Comparison of ENCODE assay signal across 20 mouse cellular contexts in genomic region chr16:33935407-33935785, GRCm38 (mm10). TPM values are rescaled to one million over a fixed set of nuclear protein-coding genes. Genes with fewer than 3 reads are reported as not detected.
DNase-seq lines count a peak whose midpoint lies in the region; ATAC-seq and TF ChIP-seq lines count a peak whose summit lies in the region.
"Had no signal": no experiment of that assay in that cellular context is flagged by ENCODE, and none has a peak within 500 bp of the region (broad histone marks: within the 10 kb centered on the region; RNA-seq: fewer than 3 reads in every experiment).

No protein-coding gene starts in this region.

- H3K27me3 ChIP-seq in heart, embryonic 13.5 days (replicated peaks), result no peaks in the 10 kb centered on the region
- H3K27me3 ChIP-seq in liver, adult 2 months (ENCODE audit: control insufficient read depth, insufficient read depth, low read length), result no peaks in the 10 kb centered on the region
- peaks cover 2% of the 10 kb centered on the region; the same call in 1 of the 2 replicates for H3K27me3 ChIP-seq in liver, embryonic 12.5 days (replicated peaks)
- H3K27me3 ChIP-seq: embryonic facial prominence, embryonic 12.5 days; hindbrain, embryonic 12.5 days had no signal

- DNase-seq in cerebellum, adult 9-10 months, result peak; percentile 26
- DNase-seq in cerebellum, adult 11-12 months, result no peak
- no peak for DNase-seq in heart, postnatal 10 days
- DNase-seq in liver, adult 2 months (ENCODE audit: extremely low read depth, low read depth, low spot score), result peak; percentile 92
- no peak for DNase-seq in gastrocnemius, postnatal 10 days
- DNase-seq: adrenal gland, adult 8-10 months; adrenal gland, postnatal 36 days; B cell, adult 2 months; embryo, embryonic 11 days had no signal

- WGBS in heart, embryonic 13.5 days, result 92% methylated on average over 6 of the region's 6 CpGs
- 31% methylated on average over 6 of the region's 6 CpGs for WGBS in liver, adult 2 months
- WGBS in liver, embryonic 12.5 days (ENCODE audit: insufficient replicate concordance), result 85% methylated on average over 6 of the region's 6 CpGs

- H3K9me3 ChIP-seq in heart, embryonic 13.5 days, result no peaks in the 10 kb centered on the region
- H3K9me3 ChIP-seq in liver, embryonic 12.5 days (replicated peaks), result no peaks in the 10 kb centered on the region
- H3K9me3 ChIP-seq: embryonic facial prominence, embryonic 12.5 days; forebrain, embryonic 13.5 days; G1E; hindbrain, embryonic 12.5 days had no signal

- no peak for TF ChIP-seq CTCF in liver, adult 2 months (IDR thresholded peaks at IDR 0.05; ENCODE audit: low read depth, low read length)

- H3K27ac ChIP-seq in heart, embryonic 13.5 days (replicated peaks), result peak overlapping the region; percentile 78
- no peak overlapping the region for H3K27ac ChIP-seq in liver, adult 2 months (replicated peaks; ENCODE audit: insufficient read depth, low read depth, low read length)
- H3K27ac ChIP-seq in liver, embryonic 12.5 days, result no peak overlapping the region
- H3K27ac ChIP-seq: forebrain, embryonic 13.5 days; hindbrain, embryonic 12.5 days had no signal

- no peak overlapping the region for H3K4me2 ChIP-seq in heart, embryonic 13.5 days
- H3K4me2 ChIP-seq in liver, embryonic 12.5 days, result no peak overlapping the region
- H3K4me2 ChIP-seq: embryonic facial prominence, embryonic 12.5 days; forebrain, embryonic 13.5 days; heart, embryonic 11.5 days; hindbrain, embryonic 12.5 days had no signal

- ATAC-seq in heart, embryonic 13.5 days (ENCODE audit: extremely low read depth, insufficient number of reproducible peaks, low FRiP score, low TSS enrichment), result no peak
- no peak for ATAC-seq in liver, embryonic 12.5 days
- ATAC-seq: CD4-positive, CD25-positive, alpha-beta regulatory T cell, adult 4 months; inflammation-experienced regulatory T-cells, adult 6 months; intestine, postnatal 0 days had no signal

- intact Hi-C loops in heart, postnatal 10 days (cut with DNase I), result no loop called here

- no peak for TF ChIP-seq POLR2A in liver, adult 2 months (IDR thresholded peaks at IDR 0.05; ENCODE audit: extremely low read depth, insufficient read depth, low read length)

- H3K4me3 ChIP-seq in heart, embryonic 13.5 days, result no peak overlapping the region
- no peak overlapping the region for H3K4me3 ChIP-seq in liver, adult 2 months (ENCODE audit: insufficient read depth, low read depth, low read length)
- H3K4me3 ChIP-seq in liver, embryonic 12.5 days, result no peak overlapping the region
- H3K4me3 ChIP-seq: embryonic facial prominence, embryonic 12.5 days; forebrain, embryonic 13.5 days; gastrocnemius, adult 2 months; hindbrain, embryonic 12.5 days had no signal

- H3K9ac ChIP-seq in heart, embryonic 13.5 days, result no peak overlapping the region
- H3K9ac ChIP-seq in liver, adult 2 months (ENCODE audit: low read depth, low read length), result no peak overlapping the region
- H3K9ac ChIP-seq in liver, embryonic 12.5 days, result no peak overlapping the region
- H3K9ac ChIP-seq: embryonic facial prominence, embryonic 12.5 days; forebrain, embryonic 13.5 days; hindbrain, embryonic 12.5 days had no signal

- H3K4me1 ChIP-seq in heart, embryonic 13.5 days, result peaks cover 93% of the 10 kb centered on the region
- peaks cover 32% of the 10 kb centered on the region for H3K4me1 ChIP-seq in liver, adult 2 months (ENCODE audit: control insufficient read depth, insufficient read depth, low read length)
- peaks cover 35% of the 10 kb centered on the region for H3K4me1 ChIP-seq in liver, embryonic 12.5 days

- peaks cover 7% of the 10 kb centered on the region; the same call in 1 of the 2 replicates for H3K79me2 ChIP-seq in liver, adult 2 months (ENCODE audit: control insufficient read depth, insufficient read depth, low read length)

- H3K36me3 ChIP-seq in heart, embryonic 13.5 days, result peaks cover 3% of the 10 kb centered on the region; the same call in 1 of the 2 replicates
- H3K36me3 ChIP-seq in liver, adult 2 months (ENCODE audit: control insufficient read depth, insufficient read depth, low read length), result no peaks in the 10 kb centered on the region
- H3K36me3 ChIP-seq in liver, embryonic 12.5 days, result no peaks in the 10 kb centered on the region
- H3K36me3 ChIP-seq: G1E; hindbrain, embryonic 12.5 days had no signal

RNA-seq across cellular contexts. Expression of gene Umps, which starts 31.4 kb away (rescaled TPM):
- 32.9 and 33.4 TPM in 2 replicates for polyA plus RNA-seq in heart, embryonic 13.5 days (2015; fragmentation: Nextera tagmentation; extraction: Ambion mirVana)
- 10 to 100 TPM; 12.0 to 12.1 TPM for total RNA-seq in heart, postnatal 10 days (2021)
- total RNA-seq in liver, adult 2 months (2014; rRNA removed), result 25.4 and 26.5 TPM in 2 replicates
- polyA plus RNA-seq in liver, adult 2 months (2012; rRNA removed), result 12.9 and 14.9 TPM in 2 replicates
- polyA plus RNA-seq in liver, embryonic 12.5 days (2016; fragmentation: Nextera tagmentation; extraction: Ambion mirVana), result 66.6 and 68.0 TPM in 2 replicates
- total RNA-seq in gastrocnemius, postnatal 10 days (2021), result 1 to 10 TPM; 7.4 to 9.1 TPM

Comparison
In these comparisons a context has a peak if more than half of its experiments do, and no peak if none do; other contexts are left out.
1. DNase-seq: peak in cerebellum, adult 9-10 months (single experiment) and liver, adult 2 months (single experiment); none in cerebellum, adult 11-12 months (single experiment), heart, postnatal 10 days (0 of 2) and gastrocnemius, postnatal 10 days (single experiment).